Mouse (Mus musculus) olfactory bulb, adult 2 months (tissue): Measurements from ENCODE around the gene Heatr9. TPM values are rescaled to one million over a fixed set of nuclear protein-coding genes. Genes with fewer than 3 reads are reported as not detected.
A peak's percentile ranks its signal among the peaks of the same experiment; 100 is the strongest.

ENCODE experiments used
- H3K27ac ChIP-seq: fragments of 200-500 bp; 2 replicates; pipeline ENCODE4 v1.5.1; 2012; ENCODE audit warnings: low read depth, low read length; ENCODE audit not compliant: insufficient read depth
- H3K4me1 ChIP-seq: fragments of 200-500 bp; 2 replicates; pipeline ENCODE4 v1.6.1; 2012; ENCODE audit warnings: low read length; ENCODE audit not compliant: control insufficient read depth, insufficient read depth
- H3K4me3 ChIP-seq: fragments of 200-500 bp; 2 replicates; pipeline ENCODE4 v1.5.1; 2012; ENCODE audit warnings: mild to moderate bottlenecking, low read depth, low read length, moderate library complexity; ENCODE audit not compliant: insufficient read depth
- CTCF ChIP-seq: fragments of 200-500 bp; IDR thresholded peaks from 2 replicates; pipeline ENCODE4 v1.5.1; 2012; ENCODE audit warnings: low read depth, mild to moderate bottlenecking, low read length, moderate library complexity; ENCODE audit not compliant: insufficient read depth
- POLR2A ChIP-seq: fragments of 200-500 bp; IDR thresholded peaks from 2 replicates; pipeline ENCODE4 v1.6.1; 2012; ENCODE audit warnings: mild to moderate bottlenecking, low read depth, low read length, moderate library complexity; ENCODE audit not compliant: insufficient read depth
- WGBS: fragments of 180-500 bp; shearing (Covaris S2); methylation state at CpG from one replicate; pipeline ENCODE4 v1.1.7; 2018; 5-methylcytosine and 5-hydroxymethylcytosine counted together
- polyA plus RNA-seq: library from polyadenylated mRNA; stranded (reverse); fragments of >200 nt; gene quantifications from 2 replicates; pipeline ENCODE4 v1.2.4, GENCODE M21; 2012; ENCODE audit warnings: low replicate concordance; ENCODE audit not compliant: missing spikeins, insufficient read depth, insufficient read length

The Heatr9 gene
- polyA plus RNA-seq, 1 experiment, result not detected

DNA sequence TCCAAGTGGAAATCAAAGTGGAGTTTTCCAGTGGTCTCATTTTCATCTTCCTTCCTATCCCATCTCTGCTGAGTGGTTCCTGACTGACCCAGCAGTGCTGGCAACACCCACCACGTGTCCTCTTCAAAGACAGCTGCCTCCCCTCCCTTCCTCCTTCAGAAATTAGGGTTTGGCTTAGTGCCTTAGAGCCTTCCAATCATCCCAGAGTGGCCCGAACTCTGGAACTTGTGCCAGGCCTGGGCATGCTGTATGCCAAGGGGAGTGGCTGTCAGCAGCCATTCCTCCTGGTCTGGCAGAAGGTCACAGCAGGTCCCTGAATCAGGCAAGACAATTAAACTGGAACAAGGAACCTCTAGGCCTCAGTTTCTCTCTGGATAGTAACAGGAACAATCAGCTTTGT, 56.0 kb downstream of the Heatr9 start:
- peaks cover 11% of the 10 kb centered on the region for H3K4me1 ChIP-seq
- H3K4me3 ChIP-seq, result no peak overlapping the region
- WGBS, result 46% methylated on average over 2 of the region's 2 CpGs
- H3K27ac ChIP-seq, result no peak overlapping the region
- TF ChIP-seq POLR2A (no peak), CTCF (no peak)

DNA sequence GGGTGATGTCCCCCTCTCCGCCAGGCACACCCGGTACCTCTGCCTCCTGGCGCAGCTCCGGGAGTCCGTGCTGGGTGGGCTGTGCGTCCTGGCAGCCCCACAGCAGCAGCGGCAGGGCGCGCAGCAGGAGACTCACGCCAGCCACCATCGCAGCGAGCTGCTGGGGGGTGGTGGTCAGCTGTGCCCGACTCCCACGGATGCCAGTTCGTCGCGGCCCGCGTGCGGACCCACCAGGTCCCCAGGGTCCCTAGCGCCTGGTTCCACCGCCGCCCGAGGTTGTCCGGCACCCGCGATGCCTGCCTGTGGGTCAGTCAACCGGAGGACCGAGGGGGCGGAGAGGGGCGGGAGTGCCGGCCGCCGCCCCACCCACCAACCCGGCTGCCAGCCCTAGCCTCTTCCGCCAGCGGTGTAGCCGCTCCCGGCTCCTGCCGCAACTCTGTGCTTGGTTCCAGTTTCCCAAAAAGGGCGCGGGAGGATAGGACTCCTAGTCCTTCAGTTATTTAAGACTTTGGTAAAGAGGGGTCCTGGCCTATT, 59.2 kb downstream of the Heatr9 start, which contains the start of gene Mmp28:
Mmp28 (minus strand) TSS at position 361 of the 534 bp plus-strand sequence.
- peaks cover 11% of the 10 kb centered on the region for H3K4me1 ChIP-seq
- H3K4me3 ChIP-seq, result peak within 1 kb of the TSS; percentile 52
- TF ChIP-seq POLR2A (no peak), CTCF (no peak)
- no peak within 1 kb of the TSS for H3K27ac ChIP-seq
- 4% methylated on average over 42 of the region's 42 CpGs for WGBS

Other genes with a start within 250 kb of the Heatr9 start
- gene Slfn14, start 235.4 kb downstream of the Heatr9 start, polyA plus RNA-seq, result not detected in 2 replicates
- 546 TPM in 1 of 2 replicates, not detected in the other for gene Ap2b1, start 223.2 kb downstream of the Heatr9 start, polyA plus RNA-seq
- gene Pex12, start 219.6 kb downstream of the Heatr9 start, polyA plus RNA-seq, result not detected in 2 replicates
- gene Rasl10b, start 113.0 kb downstream of the Heatr9 start, polyA plus RNA-seq, result 96.6 TPM in 1 of 2 replicates, not detected in the other
- gene Gas2l2, start 92.7 kb downstream of the Heatr9 start, polyA plus RNA-seq, result not detected in 2 replicates
- gene 1700020L24Rik, start 84.5 kb downstream of the Heatr9 start, polyA plus RNA-seq, result not detected in 2 replicates
- not detected in 2 replicates for gene Mmp28, start 59.1 kb downstream of the Heatr9 start, polyA plus RNA-seq
- not detected in 2 replicates for gene Taf15, start 49.1 kb downstream of the Heatr9 start, polyA plus RNA-seq
- not detected in 2 replicates for gene Ccl5, start 8.3 kb upstream of the Heatr9 start, polyA plus RNA-seq
- not detected in 2 replicates for gene Ccl9, start 56.5 kb upstream of the Heatr9 start, polyA plus RNA-seq
- not detected in 2 replicates for gene Ccl6, start 70.9 kb upstream of the Heatr9 start, polyA plus RNA-seq
- gene Rpl9-ps1, start 123.4 kb upstream of the Heatr9 start, polyA plus RNA-seq, result not detected in 2 replicates
- gene Ccl3, start 127.2 kb upstream of the Heatr9 start, polyA plus RNA-seq, result not detected in 2 replicates
- not detected in 2 replicates for gene Ccl4, start 140.4 kb upstream of the Heatr9 start, polyA plus RNA-seq
- gene Wfdc17, start 181.8 kb upstream of the Heatr9 start, polyA plus RNA-seq, result not detected in 2 replicates
- gene Wfdc18, start 186.8 kb upstream of the Heatr9 start, polyA plus RNA-seq, result not detected in 2 replicates
- not detected in 2 replicates for gene Wfdc21, start 224.8 kb upstream of the Heatr9 start, polyA plus RNA-seq
- gene Heatr6, start 231.5 kb upstream of the Heatr9 start, polyA plus RNA-seq, result not detected in 2 replicates